Mouse (Mus musculus) midbrain, embryonic 11.5 days (tissue): ENCODE results near the gene Cobl. TPM values are rescaled to one million over a fixed set of nuclear protein-coding genes. Genes with fewer than 3 reads are reported as not detected.
A peak's percentile ranks its signal among the peaks of the same experiment; 100 is the strongest.

ENCODE experiments used
- ATAC-seq: fragments of 200-750 bp; cut with Nextera tagmentation; 2 replicates; pipeline ENCODE4 v1.8.0; 2017; ENCODE audit warnings: moderate TSS enrichment, moderate library complexity; ENCODE audit not compliant: low FRiP score
- DNase-seq: peaks from one replicate; pipeline ENCODE4 v3.0.0; 2015; ENCODE audit warnings: low spot score; ENCODE audit errors: missing footprints
- H3K27ac ChIP-seq: fragments of 300-500 bp; sonication (generic); 2 replicates; pipeline ENCODE4 v1.5.1; 2014; ENCODE audit warnings: low read depth, low read length
- H3K27me3 ChIP-seq: fragments of 300-500 bp; sonication (generic); 2 replicates; pipeline ENCODE4 v1.6.1; 2014; ENCODE audit warnings: mild to moderate bottlenecking, low read length, moderate library complexity, mixed read lengths; ENCODE audit not compliant: control insufficient read depth, insufficient read depth
- H3K36me3 ChIP-seq: fragments of 300-500 bp; sonication (generic); 2 replicates; pipeline ENCODE4 v1.6.1; 2014; ENCODE audit warnings: mild to moderate bottlenecking, low read length, moderate library complexity, mixed read lengths; ENCODE audit not compliant: control insufficient read depth, insufficient read depth
- H3K4me1 ChIP-seq: fragments of 300-500 bp; sonication (generic); 2 replicates; pipeline ENCODE4 v1.6.1; 2014; ENCODE audit warnings: low read length; ENCODE audit not compliant: control insufficient read depth, insufficient read depth
- H3K4me2 ChIP-seq: fragments of 300-500 bp; sonication (generic); 2 replicates; pipeline ENCODE4 v1.6.1; 2014; ENCODE audit warnings: mild to moderate bottlenecking, moderate library complexity
- H3K4me3 ChIP-seq: fragments of 300-500 bp; sonication (generic); 2 replicates; pipeline ENCODE4 v1.5.1; 2014; ENCODE audit warnings: low read depth, low read length
- H3K9ac ChIP-seq: fragments of 300-500 bp; sonication (generic); 2 replicates; pipeline ENCODE4 v1.6.1; 2014; ENCODE audit warnings: low read length
- H3K9me3 ChIP-seq: fragments of 300-500 bp; sonication (generic); 2 replicates; pipeline ENCODE4 v1.6.1; 2016; ENCODE audit warnings: low read length; ENCODE audit not compliant: control insufficient read depth
- WGBS: fragments of 180-500 bp; shearing (Covaris S2); extraction: QIAGEN DNeasy Blood & Tissue Kit; methylation state at CpG from one replicate; pipeline ENCODE4 v1.1.7; 2014; 5-methylcytosine and 5-hydroxymethylcytosine counted together
- polyA plus RNA-seq: library from polyadenylated mRNA; unstranded; fragments of >200 nt; fragmentation: Nextera tagmentation; extraction: Ambion mirVana; gene quantifications from 2 replicates; pipeline ENCODE4 v1.2.1, GENCODE M21; 2014

Gene Cobl
- polyA plus RNA-seq, 1 experiment from 2014 or later = 3.4 TPM

DNA sequence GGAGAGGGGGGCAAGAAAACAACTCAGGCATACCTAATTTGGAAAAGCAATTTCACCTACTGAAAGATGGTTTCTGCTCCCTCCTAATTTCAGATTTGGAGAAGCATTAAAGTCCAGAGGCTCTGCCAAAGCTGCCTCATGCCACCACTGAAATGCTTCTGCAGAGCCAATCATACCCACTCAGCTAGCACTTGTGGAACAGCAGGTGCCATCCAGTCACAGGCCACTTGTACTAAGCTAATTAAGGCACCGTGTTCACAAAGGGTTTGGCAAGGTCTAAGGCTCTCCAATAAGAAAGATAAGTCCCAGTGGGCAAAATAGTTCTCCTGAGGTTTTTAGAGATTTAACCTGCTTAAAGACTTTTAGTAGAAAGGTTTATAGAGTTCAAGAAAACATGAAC is 143.3 kb downstream of the Cobl start:
- 58% methylated on average over 1 of the region's 1 CpGs for WGBS
- peak; percentile 49 for DNase-seq

DNA sequence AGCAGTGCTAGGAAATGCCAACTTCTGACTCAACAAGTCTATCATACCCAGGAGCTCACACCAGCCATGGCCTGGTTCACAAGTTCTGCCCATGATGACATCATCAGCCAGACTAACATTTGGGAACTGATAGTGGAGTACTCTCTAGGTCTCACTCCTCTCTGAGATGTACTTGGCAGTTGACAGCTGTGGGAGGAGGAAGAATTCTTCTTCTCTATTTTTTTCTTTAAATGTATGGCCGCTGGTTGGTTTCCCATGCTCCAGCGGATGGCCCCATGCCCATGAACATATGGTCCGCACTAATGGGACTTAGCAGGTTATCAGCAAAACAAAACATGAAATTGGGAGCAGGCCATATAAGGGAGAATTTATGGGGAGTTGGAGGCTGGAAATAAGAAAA is 145.4 kb downstream of the Cobl start:
- ATAC-seq (no peak), DNase-seq (no peak)
- Histone ChIP-seq H3K36me3 (no peaks in the 10 kb centered on the region), H3K4me2 (no peak overlapping the region), H3K9ac (no peak overlapping the region), H3K9me3 (no peaks in the 10 kb centered on the region), H3K27me3 (no peaks in the 10 kb centered on the region; the same call in 1 of the 2 replicates), H3K27ac (no peak overlapping the region), H3K4me1 (no peaks in the 10 kb centered on the region), H3K4me3 (no peak overlapping the region)
- WGBS = 97% methylated on average over 3 of the region's 3 CpGs

More for the DNA sequence above, 143.3 kb downstream of the Cobl start:
- Histone ChIP-seq H3K27ac (no peak overlapping the region), H3K36me3 (no peaks in the 10 kb centered on the region), H3K4me1 (no peaks in the 10 kb centered on the region), H3K27me3 (no peaks in the 10 kb centered on the region), H3K9me3 (no peaks in the 10 kb centered on the region), H3K9ac (no peak overlapping the region), H3K4me2 (no peak overlapping the region), H3K4me3 (no peak overlapping the region)
- no peak for ATAC-seq

DNA sequence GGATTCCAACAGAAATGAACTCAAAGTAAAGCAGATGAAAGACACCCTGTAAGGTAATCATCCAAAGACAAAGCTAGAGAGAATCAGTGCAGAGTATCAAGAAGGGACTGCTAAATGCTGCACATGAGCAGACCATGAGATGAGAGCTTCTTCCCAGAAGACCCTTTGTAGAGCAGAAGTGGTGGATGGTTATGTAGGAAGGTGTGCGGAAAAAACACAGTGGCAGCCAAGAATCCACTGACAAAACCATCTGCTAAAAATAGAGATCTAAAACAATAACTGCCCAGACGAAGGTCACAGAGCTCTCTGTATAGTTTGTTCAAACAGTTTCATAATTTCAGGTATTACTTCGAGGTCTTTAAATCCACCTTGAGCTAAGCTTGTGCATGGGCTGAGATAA is 149.1 kb downstream of the Cobl start:
- ATAC-seq (no peak), DNase-seq (no peak)
- no peaks in the 10 kb centered on the region for H3K36me3 ChIP-seq
- no peak overlapping the region for H3K4me3 ChIP-seq
- no peak overlapping the region for H3K9ac ChIP-seq
- H3K4me2 ChIP-seq = no peak overlapping the region
- WGBS = 81% methylated on average over 3 of the region's 3 CpGs
- peaks cover 16% of the 10 kb centered on the region for H3K27me3 ChIP-seq
- no peaks in the 10 kb centered on the region for H3K4me1 ChIP-seq
- H3K9me3 ChIP-seq = no peaks in the 10 kb centered on the region
- no peak overlapping the region for H3K27ac ChIP-seq

GRCm38 (mm10) chr11:12314278-12315043 is 150.3 kb downstream of the Cobl start:
- Histone ChIP-seq H3K9ac (no peak overlapping the region), H3K27ac (no peak overlapping the region), H3K4me3 (no peak overlapping the region), H3K27me3 (peaks cover 16% of the 10 kb centered on the region), H3K36me3 (no peaks in the 10 kb centered on the region), H3K9me3 (no peaks in the 10 kb centered on the region), H3K4me2 (no peak overlapping the region), H3K4me1 (no peaks in the 10 kb centered on the region)
- 83% methylated on average over 6 of the region's 6 CpGs for WGBS
- peak; percentile 53; the same call in 1 of the 2 replicates for ATAC-seq
- DNase-seq = peak; percentile 94

DNA sequence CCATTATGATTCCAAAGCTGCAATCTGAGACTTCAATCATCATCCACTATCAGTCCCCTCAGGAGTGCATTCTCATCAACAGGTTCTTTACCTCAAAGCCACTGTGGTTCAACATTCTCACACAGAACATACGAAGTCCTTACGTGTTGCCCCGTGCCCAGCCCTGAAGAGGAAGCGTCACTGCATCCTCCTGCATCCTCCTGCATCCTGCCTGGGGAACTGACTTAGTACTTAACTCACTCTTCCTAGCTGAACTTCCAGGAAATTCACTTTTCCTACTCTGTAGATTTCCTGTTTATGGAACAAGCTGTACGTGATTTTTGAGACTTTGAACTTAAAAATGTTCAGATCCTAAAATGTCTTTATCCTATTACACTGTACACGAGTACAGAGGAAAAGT is 153.3 kb downstream of the Cobl start:
- DNase-seq = no peak
- Histone ChIP-seq H3K36me3 (no peaks in the 10 kb centered on the region), H3K27me3 (peaks cover 37% of the 10 kb centered on the region), H3K27ac (no peak overlapping the region), H3K4me3 (no peak overlapping the region), H3K9me3 (no peaks in the 10 kb centered on the region), H3K4me1 (no peaks in the 10 kb centered on the region), H3K4me2 (no peak overlapping the region), H3K9ac (no peak overlapping the region)
- no peak for ATAC-seq
- 86% methylated on average over 6 of the region's 6 CpGs for WGBS

DNA sequence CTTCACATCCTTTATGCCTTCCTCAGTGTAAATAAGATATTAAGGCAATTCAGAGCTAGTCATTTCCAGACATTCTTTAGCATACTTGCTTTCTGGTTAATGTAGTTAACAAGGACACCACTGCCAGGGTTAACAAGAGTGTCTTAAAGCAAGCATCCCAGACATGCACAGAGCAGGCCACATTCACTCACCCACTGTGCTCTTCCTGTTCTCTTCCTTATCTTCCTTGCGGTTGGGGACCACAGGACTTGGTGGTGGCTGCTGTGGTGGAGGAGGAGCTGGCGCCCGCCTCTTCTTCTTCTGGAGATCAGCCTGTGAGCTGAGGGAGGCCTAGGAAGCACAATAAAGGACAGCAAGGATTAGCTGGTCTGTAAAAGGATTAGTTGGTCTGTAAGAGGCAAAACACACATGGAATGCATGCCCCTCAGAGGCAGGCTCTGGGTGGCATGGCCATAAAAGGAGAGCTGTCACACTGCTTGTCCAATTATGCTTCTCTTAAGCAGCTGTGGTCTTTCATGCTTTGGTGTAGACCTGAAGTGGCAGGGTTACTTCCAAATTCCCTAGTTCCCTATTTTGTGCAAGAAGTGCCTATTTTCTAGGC is 155.2 kb downstream of the Cobl start:
- Histone ChIP-seq H3K4me3 (no peak overlapping the region), H3K4me2 (no peak overlapping the region), H3K4me1 (no peaks in the 10 kb centered on the region), H3K9me3 (no peaks in the 10 kb centered on the region), H3K27ac (no peak overlapping the region), H3K9ac (no peak overlapping the region), H3K27me3 (peaks cover 47% of the 10 kb centered on the region), H3K36me3 (no peaks in the 10 kb centered on the region)
- ATAC-seq (peak; percentile 83), DNase-seq (peak; percentile 87)
- 9% methylated on average over 3 of the region's 3 CpGs for WGBS

GRCm38 (mm10) chr11:12304879-12305278 is 159.9 kb downstream of the Cobl start:
- H3K27me3 ChIP-seq = peaks cover 35% of the 10 kb centered on the region
- H3K36me3 ChIP-seq = no peaks in the 10 kb centered on the region

GRCm38 (mm10) chr11:12299701-12300446 is 164.9 kb downstream of the Cobl start:
- H3K27ac ChIP-seq = no peak overlapping the region
- H3K36me3 ChIP-seq = no peaks in the 10 kb centered on the region
- WGBS = 57% methylated on average over 5 of the region's 5 CpGs
- no peak overlapping the region for H3K4me3 ChIP-seq
- H3K4me2 ChIP-seq = no peak overlapping the region
- DNase-seq (no peak), ATAC-seq (peak; percentile 64; the same call in 1 of the 2 replicates)
- H3K4me1 ChIP-seq = no peaks in the 10 kb centered on the region
- H3K9ac ChIP-seq = no peak overlapping the region
- peaks cover 4% of the 10 kb centered on the region for H3K27me3 ChIP-seq
- H3K9me3 ChIP-seq = no peaks in the 10 kb centered on the region

More at GRCm38 (mm10) chr11:12304879-12305278, 159.9 kb downstream of the Cobl start:
- DNase-seq (no peak), ATAC-seq (no peak)
- Histone ChIP-seq H3K27ac (no peak overlapping the region), H3K9ac (no peak overlapping the region), H3K9me3 (no peaks in the 10 kb centered on the region), H3K4me3 (no peak overlapping the region), H3K4me1 (no peaks in the 10 kb centered on the region), H3K4me2 (no peak overlapping the region)
- 78% methylated on average over 3 of the region's 3 CpGs for WGBS

DNA sequence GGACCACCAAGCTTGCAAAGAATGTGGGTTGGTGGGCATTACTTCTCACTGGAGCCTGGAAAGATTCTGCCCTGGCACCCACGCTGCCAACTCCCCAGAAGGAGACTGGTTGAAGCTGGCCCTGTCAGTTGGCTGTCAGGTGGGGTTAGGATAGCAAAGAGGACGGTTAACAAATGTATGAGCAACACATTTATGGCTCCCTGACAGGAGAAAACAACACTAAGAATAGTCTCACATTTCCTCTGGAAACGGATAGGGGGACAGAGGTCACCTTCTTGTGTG is 173.2 kb downstream of the Cobl start:
- Histone ChIP-seq H3K4me2 (no peak overlapping the region), H3K9ac (no peak overlapping the region), H3K9me3 (no peaks in the 10 kb centered on the region), H3K36me3 (no peaks in the 10 kb centered on the region), H3K27ac (no peak overlapping the region), H3K4me1 (no peaks in the 10 kb centered on the region), H3K27me3 (peaks cover 4% of the 10 kb centered on the region; the same call in 1 of the 2 replicates), H3K4me3 (no peak overlapping the region)
- 34% methylated on average over 3 of the region's 3 CpGs for WGBS
- DNase-seq (no peak), ATAC-seq (no peak)
